Mouse (Mus musculus): Measurements from ENCODE around the gene Tnfrsf21. TPM values are rescaled to one million over a fixed set of nuclear protein-coding genes. Genes with fewer than 3 reads are reported as not detected.

Tnfrsf21 gene
- polyA plus RNA-seq, 1 experiment from 2014 or later, result 26.0 TPM

- no peak for ATAC-seq (ENCODE audit: low read depth)
- H3K9ac ChIP-seq (ENCODE audit: low read depth, low read length), result no peak overlapping the region
Observed at GRCm38 (mm10) chr17:43021017-43021416, 4.7 kb downstream of the Tnfrsf21 start.

GRCm38 (mm10) chr17:43022056-43022455 is 5.7 kb downstream of the Tnfrsf21 start:
- Histone ChIP-seq H3K9ac (ENCODE audit: low read depth, low read length) (no peak overlapping the region), H3K4me1 (ENCODE audit: control insufficient read depth, insufficient read depth, low read length) (0 out of 2 replicates have a peak, but pooled peaks cover 3% of the 10 kb centered on the region), H3K27ac (replicated peaks; ENCODE audit: low read depth, low read length) (no peak overlapping the region), H3K4me3 (ENCODE audit: low read depth, low read length) (no peak overlapping the region), H3K9me3 (ENCODE audit: control insufficient read depth, low read length) (no peaks in the 10 kb centered on the region), H3K27me3 (replicated peaks; ENCODE audit: control insufficient read depth, insufficient read depth, low read length) (no peaks in the 10 kb centered on the region), H3K36me3 (ENCODE audit: control insufficient read depth, insufficient read depth, low read length) (no peaks in the 10 kb centered on the region), H3K4me2 (ENCODE audit: low read depth, low read length) (no peak overlapping the region)
- 95% methylated on average over 9 of the region's 9 CpGs for WGBS
- no peak for DNase-seq (ENCODE audit: low spot score)
- no peak for ATAC-seq (ENCODE audit: low read depth)

More at GRCm38 (mm10) chr17:43021017-43021416, 4.7 kb downstream of the Tnfrsf21 start:
- H3K27me3 ChIP-seq (replicated peaks; ENCODE audit: control insufficient read depth, insufficient read depth, low read length), result no peaks in the 10 kb centered on the region
- H3K4me1 ChIP-seq (ENCODE audit: control insufficient read depth, insufficient read depth, low read length), result 0 out of 2 replicates have a peak, but pooled peaks cover 3% of the 10 kb centered on the region
- 95% methylated on average over 5 of the region's 5 CpGs for whole genome bisulfite sequencing
- no peak for DNase-seq (ENCODE audit: low spot score)
- H3K36me3 ChIP-seq (ENCODE audit: control insufficient read depth, insufficient read depth, low read length), result no peaks in the 10 kb centered on the region
- H3K4me2 ChIP-seq (ENCODE audit: low read depth, low read length), result no peak overlapping the region
- H3K27ac ChIP-seq (replicated peaks; ENCODE audit: low read depth, low read length), result no peak overlapping the region
- no peaks in the 10 kb centered on the region for H3K9me3 ChIP-seq (ENCODE audit: control insufficient read depth, low read length)
- H3K4me3 ChIP-seq (ENCODE audit: low read depth, low read length), result no peak overlapping the region

GRCm38 (mm10) chr17:43023637-43024217 is 7.4 kb downstream of the Tnfrsf21 start:
- Histone ChIP-seq H3K9me3 (ENCODE audit: control insufficient read depth, low read length) (no peaks in the 10 kb centered on the region), H3K4me1 (ENCODE audit: control insufficient read depth, insufficient read depth, low read length) (no peaks in the 10 kb centered on the region), H3K36me3 (ENCODE audit: control insufficient read depth, insufficient read depth, low read length) (no peaks in the 10 kb centered on the region), H3K27ac (replicated peaks; ENCODE audit: low read depth, low read length) (no peak overlapping the region), H3K27me3 (replicated peaks; ENCODE audit: control insufficient read depth, insufficient read depth, low read length) (no peaks in the 10 kb centered on the region), H3K9ac (ENCODE audit: low read depth, low read length) (no peak overlapping the region), H3K4me3 (ENCODE audit: low read depth, low read length) (no peak overlapping the region), H3K4me2 (ENCODE audit: low read depth, low read length) (no peak overlapping the region)
- WGBS, result 82% methylated on average over 12 of the region's 12 CpGs
- DNase-seq (ENCODE audit: low spot score) (no peak), ATAC-seq (ENCODE audit: low read depth) (no peak)

GRCm38 (mm10) chr17:43024531-43024930 is 8.2 kb downstream of the Tnfrsf21 start:
- Histone ChIP-seq H3K4me2 (ENCODE audit: low read depth, low read length) (no peak overlapping the region), H3K9me3 (ENCODE audit: control insufficient read depth, low read length) (no peaks in the 10 kb centered on the region), H3K4me3 (ENCODE audit: low read depth, low read length) (no peak overlapping the region), H3K36me3 (ENCODE audit: control insufficient read depth, insufficient read depth, low read length) (no peaks in the 10 kb centered on the region), H3K4me1 (ENCODE audit: control insufficient read depth, insufficient read depth, low read length) (no peaks in the 10 kb centered on the region), H3K9ac (ENCODE audit: low read depth, low read length) (no peak overlapping the region), H3K27ac (replicated peaks; ENCODE audit: low read depth, low read length) (no peak overlapping the region), H3K27me3 (replicated peaks; ENCODE audit: control insufficient read depth, insufficient read depth, low read length) (no peaks in the 10 kb centered on the region)
- DNase-seq (ENCODE audit: low spot score), result no peak
- WGBS, result 78% methylated on average over 3 of the region's 3 CpGs
- no peak for ATAC-seq (ENCODE audit: low read depth)

- Histone ChIP-seq H3K9me3 (ENCODE audit: control insufficient read depth, low read length) (no peaks in the 10 kb centered on the region), H3K4me1 (ENCODE audit: control insufficient read depth, insufficient read depth, low read length) (no peaks in the 10 kb centered on the region), H3K4me2 (ENCODE audit: low read depth, low read length) (no peak overlapping the region), H3K4me3 (ENCODE audit: low read depth, low read length) (no peak overlapping the region), H3K36me3 (ENCODE audit: control insufficient read depth, insufficient read depth, low read length) (no peaks in the 10 kb centered on the region), H3K9ac (ENCODE audit: low read depth, low read length) (no peak overlapping the region), H3K27ac (replicated peaks; ENCODE audit: low read depth, low read length) (no peak overlapping the region), H3K27me3 (replicated peaks; ENCODE audit: control insufficient read depth, insufficient read depth, low read length) (no peaks in the 10 kb centered on the region)
- DNase-seq (ENCODE audit: low spot score) (no peak), ATAC-seq (ENCODE audit: low read depth) (no peak)
- 87% methylated on average over 6 of the region's 6 CpGs for WGBS
Observed at GRCm38 (mm10) chr17:43025048-43025447, 8.7 kb downstream of the Tnfrsf21 start.

GRCm38 (mm10) chr17:43025819-43026593 is 9.7 kb downstream of the Tnfrsf21 start:
- DNase-seq (ENCODE audit: low spot score) (no peak), ATAC-seq (ENCODE audit: low read depth) (no peak)
- Histone ChIP-seq H3K4me1 (ENCODE audit: control insufficient read depth, insufficient read depth, low read length) (no peaks in the 10 kb centered on the region), H3K4me3 (ENCODE audit: low read depth, low read length) (no peak overlapping the region), H3K27ac (replicated peaks; ENCODE audit: low read depth, low read length) (no peak overlapping the region), H3K9me3 (ENCODE audit: control insufficient read depth, low read length) (no peaks in the 10 kb centered on the region), H3K27me3 (replicated peaks; ENCODE audit: control insufficient read depth, insufficient read depth, low read length) (no peaks in the 10 kb centered on the region), H3K36me3 (ENCODE audit: control insufficient read depth, insufficient read depth, low read length) (no peaks in the 10 kb centered on the region), H3K9ac (ENCODE audit: low read depth, low read length) (no peak overlapping the region), H3K4me2 (ENCODE audit: low read depth, low read length) (no peak overlapping the region)
- 96% methylated on average over 22 of the region's 22 CpGs for WGBS

- 93% methylated on average over 4 of the region's 4 CpGs for WGBS
- no peaks in the 10 kb centered on the region for H3K27me3 ChIP-seq (replicated peaks; ENCODE audit: control insufficient read depth, insufficient read depth, low read length)
- no peak for ATAC-seq (ENCODE audit: low read depth)
Observed at GRCm38 (mm10) chr17:43026708-43027107, 10.4 kb downstream of the Tnfrsf21 start.

GRCm38 (mm10) chr17:43029546-43029945 is 13.2 kb downstream of the Tnfrsf21 start:
- Histone ChIP-seq H3K4me3 (ENCODE audit: low read depth, low read length) (no peak overlapping the region), H3K4me2 (ENCODE audit: low read depth, low read length) (no peak overlapping the region), H3K36me3 (ENCODE audit: control insufficient read depth, insufficient read depth, low read length) (no peaks in the 10 kb centered on the region), H3K27me3 (replicated peaks; ENCODE audit: control insufficient read depth, insufficient read depth, low read length) (no peaks in the 10 kb centered on the region), H3K4me1 (ENCODE audit: control insufficient read depth, insufficient read depth, low read length) (no peaks in the 10 kb centered on the region), H3K9ac (ENCODE audit: low read depth, low read length) (no peak overlapping the region), H3K27ac (replicated peaks; ENCODE audit: low read depth, low read length) (no peak overlapping the region), H3K9me3 (ENCODE audit: control insufficient read depth, low read length) (no peaks in the 10 kb centered on the region)
- no peak for DNase-seq (ENCODE audit: low spot score)
- ATAC-seq (ENCODE audit: low read depth), result no peak
- WGBS, result 89% methylated on average over 3 of the region's 3 CpGs

More at GRCm38 (mm10) chr17:43026708-43027107, 10.4 kb downstream of the Tnfrsf21 start:
- Histone ChIP-seq H3K4me1 (ENCODE audit: control insufficient read depth, insufficient read depth, low read length) (no peaks in the 10 kb centered on the region), H3K27ac (replicated peaks; ENCODE audit: low read depth, low read length) (no peak overlapping the region), H3K9ac (ENCODE audit: low read depth, low read length) (no peak overlapping the region), H3K4me2 (ENCODE audit: low read depth, low read length) (no peak overlapping the region), H3K36me3 (ENCODE audit: control insufficient read depth, insufficient read depth, low read length) (no peaks in the 10 kb centered on the region), H3K9me3 (ENCODE audit: control insufficient read depth, low read length) (no peaks in the 10 kb centered on the region), H3K4me3 (ENCODE audit: low read depth, low read length) (no peak overlapping the region)
- DNase-seq (ENCODE audit: low spot score), result no peak

Data from embryonic facial prominence, embryonic 14.5 days (tissue).